Mouse (Mus musculus): Measurements from ENCODE around the gene Dzank1. TPM values are rescaled to one million over a fixed set of nuclear protein-coding genes. Genes with fewer than 3 reads are reported as not detected.
A peak's percentile ranks its signal among the peaks of the same experiment; 100 is the strongest.

Gene Dzank1
- polyA plus RNA-seq, 1 experiment from 2014 or later, result 0.47 TPM

- WGBS, result 35% methylated on average over 8 of the region's 8 CpGs
- no peaks in the 10 kb centered on the region for H3K9me3 ChIP-seq (ENCODE audit: control insufficient read depth)
- H3K36me3 ChIP-seq (ENCODE audit: control insufficient read depth, insufficient read depth), result no peaks in the 10 kb centered on the region
- peak overlapping the region; percentile 81 for H3K27ac ChIP-seq (ENCODE audit: low read depth, low read length)
- no peak overlapping the region for H3K4me3 ChIP-seq (ENCODE audit: low read depth, low read length)
- no peaks in the 10 kb centered on the region for H3K27me3 ChIP-seq (replicated peaks; ENCODE audit: control insufficient read depth, insufficient read depth, low read length)
- H3K4me2 ChIP-seq (replicated peaks; ENCODE audit: low read depth), result peak overlapping the region; percentile 51
- TF ChIP-seq CTCF (IDR thresholded peaks at IDR 0.05; ENCODE audit: low read depth), result peak; percentile 59
- no peak overlapping the region for H3K9ac ChIP-seq (ENCODE audit: low read depth, low read length)
- 0 out of 2 replicates have a peak, but pooled peaks cover 2% of the 10 kb centered on the region for H3K4me1 ChIP-seq (replicated peaks; ENCODE audit: control insufficient read depth, insufficient read depth, low read length)
- peak; percentile 62 for ATAC-seq
Observed at GRCm38 (mm10) chr2:144428659-144429058, 98.6 kb downstream of the Dzank1 start.

GRCm38 (mm10) chr2:144427852-144428251 lies 99.4 kb downstream of the Dzank1 start:
- Histone ChIP-seq H3K27me3 (replicated peaks; ENCODE audit: control insufficient read depth, insufficient read depth, low read length) (no peaks in the 10 kb centered on the region), H3K4me1 (replicated peaks; ENCODE audit: control insufficient read depth, insufficient read depth, low read length) (0 out of 2 replicates have a peak, but pooled peaks cover 2% of the 10 kb centered on the region), H3K9ac (ENCODE audit: low read depth, low read length) (no peak overlapping the region), H3K36me3 (ENCODE audit: control insufficient read depth, insufficient read depth) (no peaks in the 10 kb centered on the region), H3K4me2 (replicated peaks; ENCODE audit: low read depth) (peak overlapping the region; percentile 51), H3K4me3 (ENCODE audit: low read depth, low read length) (no peak overlapping the region), H3K9me3 (ENCODE audit: control insufficient read depth) (no peaks in the 10 kb centered on the region), H3K27ac (ENCODE audit: low read depth, low read length) (peak overlapping the region; percentile 81)
- 32% methylated on average over 5 of the region's 5 CpGs for WGBS
- ATAC-seq, result no peak
- TF ChIP-seq CTCF (IDR thresholded peaks at IDR 0.05; ENCODE audit: low read depth), result no peak

GRCm38 (mm10) chr2:144425761-144426160 lies 101.5 kb downstream of the Dzank1 start:
- H3K9me3 ChIP-seq (ENCODE audit: control insufficient read depth), result no peaks in the 10 kb centered on the region
- TF ChIP-seq CTCF (IDR thresholded peaks at IDR 0.05; ENCODE audit: low read depth), result no peak
- no peak overlapping the region for H3K9ac ChIP-seq (ENCODE audit: low read depth, low read length)

GRCm38 (mm10) chr2:144422094-144422675 lies 105.0 kb downstream of the Dzank1 start:
- H3K36me3 ChIP-seq (ENCODE audit: control insufficient read depth, insufficient read depth), result no peaks in the 10 kb centered on the region
- H3K4me2 ChIP-seq (replicated peaks; ENCODE audit: low read depth), result no peak overlapping the region
- H3K27ac ChIP-seq (ENCODE audit: low read depth, low read length), result no peak overlapping the region
- no peak overlapping the region for H3K4me3 ChIP-seq (ENCODE audit: low read depth, low read length)
- no peak for ATAC-seq
- H3K27me3 ChIP-seq (replicated peaks; ENCODE audit: control insufficient read depth, insufficient read depth, low read length), result no peaks in the 10 kb centered on the region
- 69% methylated on average over 10 of the region's 10 CpGs for WGBS
- TF ChIP-seq CTCF (IDR thresholded peaks at IDR 0.05; ENCODE audit: low read depth), result no peak
- no peak overlapping the region for H3K9ac ChIP-seq (ENCODE audit: low read depth, low read length)
- H3K4me1 ChIP-seq (replicated peaks; ENCODE audit: control insufficient read depth, insufficient read depth, low read length), result no peaks in the 10 kb centered on the region
- H3K9me3 ChIP-seq (ENCODE audit: control insufficient read depth), result no peaks in the 10 kb centered on the region

More at GRCm38 (mm10) chr2:144425761-144426160, 101.5 kb downstream of the Dzank1 start:
- whole genome bisulfite sequencing, result 63% methylated on average over 1 of the region's 1 CpGs
- Histone ChIP-seq H3K4me1 (replicated peaks; ENCODE audit: control insufficient read depth, insufficient read depth, low read length) (0 out of 2 replicates have a peak, but pooled peaks cover 2% of the 10 kb centered on the region), H3K27ac (ENCODE audit: low read depth, low read length) (no peak overlapping the region), H3K27me3 (replicated peaks; ENCODE audit: control insufficient read depth, insufficient read depth, low read length) (no peaks in the 10 kb centered on the region), H3K4me2 (replicated peaks; ENCODE audit: low read depth) (no peak overlapping the region), H3K4me3 (ENCODE audit: low read depth, low read length) (no peak overlapping the region), H3K36me3 (ENCODE audit: control insufficient read depth, insufficient read depth) (no peaks in the 10 kb centered on the region)
- no peak for ATAC-seq

Other genes with a start within 250 kb of the Dzank1 start
- gene Ovol2, start 195.3 kb downstream of the Dzank1 start, polyA plus RNA-seq (2015; fragmentation: Nextera tagmentation; extraction: Ambion mirVana), result 7.5 and 7.9 TPM in 2 replicates
- gene Kat14, start 158.4 kb downstream of the Dzank1 start, polyA plus RNA-seq (2015; fragmentation: Nextera tagmentation; extraction: Ambion mirVana), result 34.9 and 40.9 TPM in 2 replicates
- gene Pet117, start 158.4 kb downstream of the Dzank1 start, polyA plus RNA-seq (2015; fragmentation: Nextera tagmentation; extraction: Ambion mirVana), result 8.0 and 12.4 TPM in 2 replicates
- 6.7 and 8.1 TPM in 2 replicates for gene Polr3f, start 304 bp upstream of the Dzank1 start, polyA plus RNA-seq (2015; fragmentation: Nextera tagmentation; extraction: Ambion mirVana)
- 17.6 and 18.3 TPM in 2 replicates for gene Rbbp9, start 23.5 kb upstream of the Dzank1 start, polyA plus RNA-seq (2015; fragmentation: Nextera tagmentation; extraction: Ambion mirVana)
- gene Sec23b, start 28.8 kb upstream of the Dzank1 start, polyA plus RNA-seq (2015; fragmentation: Nextera tagmentation; extraction: Ambion mirVana), result 69.1 and 72.4 TPM in 2 replicates
- gene Smim26, start 66.6 kb upstream of the Dzank1 start, polyA plus RNA-seq (2015; fragmentation: Nextera tagmentation; extraction: Ambion mirVana), result 48.0 and 51.8 TPM in 2 replicates
- gene Dtd1, start 72.5 kb upstream of the Dzank1 start, polyA plus RNA-seq (2015; fragmentation: Nextera tagmentation; extraction: Ambion mirVana), result 31.6 and 32.6 TPM in 2 replicates

Measured in intestine, postnatal 0 days (tissue).